Mouse (Mus musculus) A20 (cell line): ENCODE results near the gene Bri3bp.
"Not testable (repeated sequence)": the region's sequence is repeated elsewhere in the genome, so short reads cannot be mapped to it uniquely, and the experiment has no call there.

ENCODE experiments used
- DNase-seq: peaks from one replicate; pipeline ENCODE4 v3.0.0-alpha.2; 2011; ENCODE audit warnings: low read depth, low spot score

The Bri3bp gene

DNA sequence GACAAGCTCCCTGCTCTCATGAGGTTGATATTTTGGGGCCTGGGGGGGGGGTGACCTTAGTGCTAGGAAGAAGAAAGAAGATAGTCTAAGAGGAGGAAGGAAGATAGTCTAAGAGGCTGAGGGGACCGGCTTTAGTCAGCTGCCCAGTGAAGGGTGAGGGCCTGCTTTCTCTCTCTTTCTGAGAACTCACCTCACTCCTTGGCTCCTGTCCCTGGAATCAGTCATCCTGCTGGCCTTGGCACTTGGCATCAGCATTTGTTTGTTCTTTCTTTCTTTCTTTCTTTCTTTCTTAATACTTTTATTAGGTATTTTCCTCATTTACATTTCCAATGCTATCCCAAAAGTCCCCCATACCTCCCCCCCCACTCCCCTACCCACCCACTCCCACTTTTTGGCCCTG is 44.7 kb downstream of the Bri3bp start:
- no peak for DNase-seq

DNA sequence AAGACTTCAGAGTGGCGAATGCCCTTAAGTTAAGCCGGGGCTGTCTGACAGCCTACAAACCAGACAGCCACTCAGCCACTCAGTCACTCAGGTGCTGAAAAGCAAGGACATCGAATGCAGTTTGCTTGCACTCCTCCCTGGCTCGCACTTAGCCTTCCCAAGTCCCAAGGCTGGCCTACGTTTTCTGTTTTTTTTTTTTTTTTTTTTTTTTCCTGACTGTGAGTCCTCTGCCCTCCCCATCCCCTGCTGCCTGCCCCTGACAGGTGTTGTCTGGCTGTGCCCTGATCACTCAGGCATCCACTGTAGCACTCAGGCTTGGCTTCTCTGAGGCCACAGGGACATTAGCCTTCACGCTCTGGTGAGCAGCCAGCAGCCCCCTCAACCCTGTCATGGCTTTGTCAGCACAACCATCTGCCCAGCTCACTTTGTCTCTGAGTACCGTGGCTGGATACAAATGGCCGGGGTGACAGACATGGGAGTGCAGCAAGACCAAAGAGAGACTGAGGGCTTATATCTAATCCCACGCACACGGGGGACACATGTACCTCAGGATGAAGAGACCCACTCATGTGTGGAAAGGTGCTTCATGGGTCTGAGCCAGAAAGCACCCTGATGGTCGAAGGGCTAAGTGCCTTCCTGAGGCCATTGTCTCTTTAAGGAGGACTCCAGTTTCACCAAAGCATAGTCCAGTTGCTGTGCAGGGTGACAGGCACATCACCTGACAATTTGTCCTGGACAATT is 46.2 kb downstream of the Bri3bp start:
- DNase-seq: peak; percentile 96

DNA sequence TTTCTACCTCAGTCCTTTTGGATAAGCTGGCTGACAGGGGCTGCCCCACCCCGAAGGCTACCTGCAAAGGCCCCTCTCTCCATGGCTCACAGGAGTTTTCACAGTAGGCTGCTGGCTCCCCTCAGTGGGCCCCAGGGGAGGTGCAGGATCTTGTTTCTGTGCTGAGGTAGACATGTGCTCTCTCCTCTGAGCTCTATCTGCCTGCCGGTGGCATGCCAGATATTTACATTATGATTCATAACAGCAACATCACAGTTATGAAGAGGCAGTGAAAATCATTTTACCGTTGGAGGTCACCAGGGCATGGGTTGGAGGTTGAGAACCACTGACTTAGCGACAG is 46.7 kb downstream of the Bri3bp start:
- DNase-seq: peak; percentile 85

DNA sequence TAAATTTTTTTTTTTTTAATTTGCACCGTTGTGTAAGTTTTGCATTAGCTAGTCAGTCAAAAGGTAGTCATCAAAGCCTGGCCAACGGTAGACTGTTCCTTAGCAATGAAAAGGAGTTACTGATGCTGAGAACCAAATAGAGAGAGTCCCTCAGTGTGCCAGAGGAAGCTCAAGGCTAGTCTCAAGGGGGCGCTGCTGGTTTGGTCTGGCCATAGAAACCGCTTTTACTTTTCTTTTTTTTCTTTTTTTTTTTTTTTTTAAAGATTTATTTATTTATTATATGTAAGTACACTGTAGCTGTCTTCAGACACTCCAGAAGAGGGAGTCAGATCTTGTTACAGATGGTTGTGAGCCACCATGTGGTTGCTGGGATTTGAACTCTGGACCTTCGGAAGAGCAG is 47.6 kb downstream of the Bri3bp start:
- DNase-seq: not testable (repeated sequence)

DNA sequence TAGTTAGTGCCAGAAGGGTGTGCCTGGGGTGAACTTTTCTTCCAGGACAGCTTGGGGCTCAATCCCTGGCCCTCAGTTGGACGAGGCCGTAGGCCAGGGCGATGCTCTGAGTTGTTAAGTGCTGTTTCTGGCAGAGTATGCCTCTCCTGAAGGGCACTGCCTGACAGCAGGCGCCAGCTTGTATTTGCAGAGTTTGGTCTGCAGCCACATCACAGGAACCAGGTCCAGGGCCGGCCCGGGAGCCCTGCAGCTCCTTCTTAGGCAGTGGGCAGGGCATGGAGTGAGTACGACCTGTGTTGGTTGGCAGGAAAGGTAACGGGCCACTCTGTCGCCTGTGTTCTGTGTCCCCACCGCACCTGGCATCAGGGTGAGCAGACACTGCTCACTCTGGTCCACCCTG is 49.7 kb downstream of the Bri3bp start:
- DNase-seq: no peak

DNA sequence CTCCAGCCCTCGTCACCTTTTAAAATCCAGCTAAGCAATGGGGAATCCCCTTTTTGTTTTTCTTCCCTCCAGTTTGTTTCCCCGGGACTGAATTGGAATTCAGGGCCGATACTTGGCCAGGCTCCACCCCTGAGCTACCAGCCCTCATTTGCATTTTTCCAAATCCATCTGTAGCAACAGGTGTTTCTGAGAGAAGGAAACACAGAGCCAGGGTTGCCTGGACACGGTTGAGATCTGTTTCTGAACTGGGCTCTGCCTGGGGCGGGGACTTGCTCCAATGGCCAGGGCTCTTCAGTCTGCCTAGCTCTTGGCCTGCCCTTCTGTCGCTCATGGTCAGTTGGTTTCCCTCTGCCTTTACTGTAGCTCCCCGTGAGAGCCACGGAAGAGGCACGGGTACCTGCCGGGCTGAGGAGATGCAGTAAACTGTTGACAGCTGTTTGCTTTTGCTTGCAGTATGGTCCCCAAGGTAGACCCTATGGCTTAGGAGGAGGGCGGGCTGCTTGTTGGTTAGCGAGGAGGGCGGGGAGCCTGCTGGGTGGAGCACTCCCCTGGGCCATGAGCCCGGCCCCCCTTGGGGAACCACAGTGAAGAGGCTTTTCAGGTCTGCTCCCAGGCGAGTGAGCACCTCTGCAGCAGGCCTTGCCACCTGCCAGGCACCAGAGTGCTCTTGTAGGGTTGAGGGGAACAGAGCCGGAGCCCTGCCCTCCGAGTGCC is 51.2 kb downstream of the Bri3bp start:
- no peak for DNase-seq

DNA sequence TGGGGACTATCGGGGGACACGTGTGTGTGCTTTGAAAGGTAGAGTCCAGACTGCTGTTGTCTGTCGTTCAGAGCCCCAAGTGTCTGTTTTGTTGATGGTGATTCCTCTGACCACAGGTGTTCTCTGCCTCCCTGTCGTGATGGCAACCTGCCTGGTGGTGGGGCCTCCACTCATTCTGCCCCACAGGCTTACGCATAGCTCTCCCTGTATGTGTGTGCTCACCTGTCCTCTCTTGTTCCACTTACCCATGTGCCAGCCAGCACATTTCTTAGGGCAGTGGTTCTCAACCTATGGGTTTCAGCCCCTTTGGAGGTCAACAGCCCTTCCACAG is 51.7 kb downstream of the Bri3bp start:
- no peak for DNase-seq

DNA sequence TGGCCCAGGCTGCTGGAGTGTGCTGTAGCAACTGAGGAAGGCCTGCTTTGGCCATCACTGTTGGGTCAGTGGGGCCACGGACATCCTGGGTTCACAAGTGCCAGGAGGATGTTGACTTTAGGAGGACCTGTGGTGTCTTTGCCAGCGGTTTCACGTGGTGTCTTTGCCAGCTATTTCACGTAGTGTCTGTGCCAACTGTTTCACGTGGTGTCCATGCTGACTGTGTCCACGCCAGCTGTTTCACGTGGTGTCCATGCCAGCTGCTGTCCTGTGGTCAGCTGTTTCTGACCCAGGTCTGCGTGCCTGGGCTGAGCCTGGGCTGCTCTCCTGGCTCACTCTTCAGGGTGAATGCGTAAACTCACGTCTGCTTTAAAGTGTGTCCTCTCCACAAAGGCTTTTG is 54.3 kb downstream of the Bri3bp start:
- DNase-seq: no peak

DNA sequence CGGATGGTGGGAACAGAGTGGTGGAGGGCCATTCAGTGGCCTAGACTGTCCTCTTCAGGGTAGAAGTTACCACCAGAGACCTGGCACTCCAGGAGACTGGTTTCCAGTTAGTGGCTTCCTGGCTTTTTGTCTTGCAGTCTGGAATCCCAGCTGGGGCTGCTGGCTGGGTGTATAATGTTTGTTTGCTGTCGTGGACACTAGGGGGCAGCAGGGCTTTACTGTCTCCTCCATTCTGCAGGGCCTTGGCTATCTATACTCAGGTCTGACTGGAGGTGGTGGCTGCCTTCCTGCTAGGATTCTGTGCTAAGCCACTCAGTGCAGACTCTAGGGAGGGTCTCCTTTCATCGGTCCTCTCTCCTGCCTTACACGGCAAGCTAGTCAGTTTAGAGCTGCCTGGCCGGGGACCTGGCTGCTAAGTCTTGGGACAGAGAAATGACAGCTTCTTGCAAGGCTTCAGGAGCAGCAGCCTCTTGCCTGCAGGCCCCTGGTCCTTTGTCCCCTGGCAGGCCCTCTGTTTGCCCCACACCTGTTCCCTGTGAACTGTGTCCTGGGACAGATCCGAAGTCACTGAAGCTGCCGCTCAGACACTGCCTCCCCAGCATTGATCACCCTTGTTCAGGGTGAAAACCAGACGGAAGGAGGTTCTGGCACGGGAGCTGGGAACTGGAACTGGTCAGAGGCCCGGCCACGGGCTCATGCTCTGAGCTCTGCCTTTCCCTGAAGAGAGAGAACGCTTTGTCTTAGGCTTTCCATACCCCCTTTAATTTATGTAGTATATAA is 56.6 kb downstream of the Bri3bp start:
- DNase-seq: peak; percentile 51

DNA sequence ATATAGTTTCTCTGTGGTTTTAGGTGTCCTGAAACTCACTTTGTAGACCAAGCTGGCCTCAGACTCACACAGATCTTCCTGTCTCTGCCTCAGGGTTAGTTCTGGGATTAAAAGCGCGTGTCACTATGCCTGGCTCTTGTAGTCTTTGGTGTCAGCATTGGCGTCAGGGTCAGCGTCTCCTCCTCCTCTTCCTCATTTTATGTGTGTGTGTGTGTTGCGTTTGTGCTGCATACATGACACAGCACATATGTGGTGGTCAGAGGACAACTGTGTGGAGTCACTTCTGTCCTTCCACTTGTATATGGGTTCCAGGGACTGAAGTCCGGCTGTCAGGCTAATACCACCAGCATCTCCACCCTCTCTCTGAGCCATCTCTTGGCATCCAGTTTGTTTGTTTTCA is 60.1 kb downstream of the Bri3bp start:
- no peak for DNase-seq

DNA sequence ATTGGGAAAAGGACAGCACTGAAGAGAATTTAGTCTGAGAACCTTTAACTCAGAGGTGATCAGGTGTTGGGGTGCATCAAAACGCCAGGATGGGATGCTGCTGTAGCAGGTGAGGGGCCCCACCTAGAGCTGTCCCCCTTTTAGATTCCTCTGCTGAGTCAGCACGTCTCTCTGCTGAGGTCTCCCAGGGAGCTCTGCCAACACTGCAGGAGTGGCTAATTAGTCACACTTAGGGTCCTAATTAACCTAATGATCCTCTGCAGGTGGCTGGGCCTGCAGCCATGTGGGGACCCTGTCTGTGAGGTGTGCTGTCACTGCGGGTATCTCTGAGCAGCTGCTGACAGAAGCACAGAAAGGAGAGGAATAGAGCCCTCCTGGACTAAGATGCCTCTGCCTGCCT is 60.8 kb downstream of the Bri3bp start:
- DNase-seq: no peak

DNA sequence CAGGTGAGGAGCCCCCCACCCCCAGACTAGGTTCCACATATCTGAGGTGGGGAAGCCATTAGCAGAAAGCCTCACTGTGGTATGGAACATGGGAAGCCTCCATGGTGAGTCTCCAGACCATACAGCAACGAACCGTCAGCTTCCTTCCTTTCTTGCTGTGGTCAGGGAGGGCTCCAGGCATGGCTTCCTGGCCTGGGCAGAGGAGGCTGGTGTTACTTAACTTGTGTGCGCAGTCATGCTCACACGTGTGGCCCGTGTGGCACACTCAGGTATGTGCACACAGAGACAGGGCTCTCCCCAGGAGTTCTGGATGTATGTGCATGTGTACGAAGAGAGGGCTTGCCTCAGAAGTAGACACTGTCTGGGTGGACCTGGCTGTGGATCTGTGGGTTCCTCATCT is 62.3 kb downstream of the Bri3bp start:
- DNase-seq: no peak

DNA sequence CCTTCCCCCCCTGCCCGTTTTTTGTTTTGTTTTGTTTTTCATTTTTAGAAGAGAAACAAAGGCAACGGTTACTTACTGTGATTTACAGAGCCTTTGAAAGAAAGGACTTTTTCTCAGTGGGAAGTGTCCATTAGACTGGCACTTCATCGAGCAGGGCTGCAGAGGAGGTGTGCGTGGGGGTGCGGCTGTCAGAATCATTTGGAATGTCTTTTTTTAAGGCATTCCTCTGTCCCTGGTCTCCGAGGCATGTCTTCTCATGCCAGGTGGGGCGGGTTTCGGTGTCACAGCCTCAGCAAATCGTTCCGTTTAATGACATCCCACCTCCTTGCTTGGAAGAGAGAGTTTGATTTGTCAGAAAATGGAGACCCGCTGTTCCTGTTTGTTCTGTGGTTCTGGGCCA is 63.3 kb downstream of the Bri3bp start:
- DNase-seq: no peak

DNA sequence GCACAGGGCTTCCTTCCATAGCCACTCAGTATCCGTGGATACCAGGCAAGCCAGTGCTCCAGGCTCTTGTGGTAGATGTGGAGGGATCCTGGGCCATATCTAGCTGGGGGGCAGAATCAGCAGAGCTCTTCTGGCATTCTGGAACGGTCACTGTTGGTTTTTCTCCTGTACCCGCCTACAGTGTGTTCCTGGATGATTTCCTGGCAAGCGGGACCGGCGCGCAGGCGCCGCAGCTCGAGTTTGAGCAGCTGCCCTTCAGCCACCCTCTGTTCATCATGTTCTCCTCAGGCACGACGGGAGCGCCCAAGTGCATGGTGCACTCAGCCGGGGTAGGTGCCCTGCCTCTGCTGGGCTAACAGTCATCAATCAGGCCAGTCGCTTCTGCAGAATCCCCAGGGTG is 64.6 kb downstream of the Bri3bp start:
- no peak for DNase-seq

DNA sequence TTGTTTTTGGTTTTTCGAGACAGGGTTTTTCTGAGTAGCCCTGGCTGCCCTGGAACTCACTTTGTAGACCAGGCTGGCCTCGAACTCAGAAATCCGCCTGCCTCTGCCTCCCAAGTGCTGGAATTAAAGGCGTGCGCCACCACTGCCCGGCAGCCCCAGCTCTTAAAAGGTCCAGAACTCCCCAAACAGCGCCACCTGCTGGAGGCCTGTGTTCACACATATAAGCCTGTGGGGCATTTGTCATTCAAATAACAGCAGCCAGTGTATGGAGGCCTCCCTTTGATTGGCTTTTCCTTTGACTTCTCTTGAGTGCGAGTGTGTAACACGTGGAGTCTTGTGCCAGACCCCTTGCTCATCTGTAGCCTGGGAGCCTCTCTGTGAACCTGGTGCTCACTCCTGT is 66.2 kb downstream of the Bri3bp start:
- DNase-seq: peak; percentile 26

DNA sequence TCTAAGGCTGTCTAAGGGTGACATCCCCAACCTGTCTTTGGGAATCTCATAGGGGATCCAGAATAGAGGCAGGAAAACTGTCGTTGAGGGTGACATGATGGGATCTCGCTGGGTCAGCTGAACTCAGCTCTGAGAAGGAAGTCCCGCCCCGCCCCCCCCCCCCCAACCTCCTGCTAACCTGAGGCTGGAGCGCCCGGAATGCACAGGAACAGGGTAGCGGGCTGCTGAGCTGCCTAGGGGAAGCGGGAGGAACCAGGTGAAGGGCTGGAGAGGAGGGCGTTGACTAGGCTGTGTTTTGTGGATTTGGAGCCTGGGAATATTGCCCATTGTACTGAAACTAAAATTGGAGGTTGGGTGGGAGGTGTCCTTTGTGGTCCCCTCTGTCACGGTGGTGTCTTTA is 66.6 kb downstream of the Bri3bp start:
- no peak for DNase-seq

DNA sequence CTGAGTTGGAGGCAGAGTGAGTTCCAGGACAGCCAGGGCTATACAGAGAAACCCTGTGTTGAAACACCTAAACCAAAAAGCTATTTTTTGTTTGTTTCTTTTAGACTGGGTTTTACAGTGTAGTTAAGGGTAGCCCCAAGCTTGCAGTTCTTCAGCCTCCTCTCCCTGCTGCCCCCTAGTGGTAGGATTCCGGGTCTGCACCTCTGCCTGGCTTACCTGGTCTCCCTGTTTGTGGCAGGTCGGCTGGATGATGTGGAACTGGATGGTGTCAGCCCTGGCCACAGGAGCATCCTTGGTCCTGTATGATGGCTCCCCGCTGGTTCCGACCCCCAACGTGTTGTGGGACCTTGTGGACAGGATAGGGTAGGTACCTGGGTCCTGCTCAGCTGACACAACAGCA is 68.2 kb downstream of the Bri3bp start:
- DNase-seq: peak; percentile 65
